Mouse (Mus musculus) heart, embryonic 16.5 days (tissue): ENCODE measurements around the gene Ptprg. TPM values are rescaled to one million over a fixed set of nuclear protein-coding genes. Genes with fewer than 3 reads are reported as not detected.
"Not testable (repeated sequence)": the region's sequence is repeated elsewhere in the genome, so short reads cannot be mapped to it uniquely, and the experiment has no call there.

Experiments used
- ATAC-seq: fragments of 200-750 bp; cut with Nextera tagmentation; replicated peaks from 2 replicates; pipeline ENCODE4 v1.8.0; 2017; ENCODE audit warnings: moderate number of reproducible peaks; ENCODE audit not compliant: insufficient read depth, low FRiP score; ENCODE audit errors: extremely low read depth
- H3K27ac ChIP-seq: fragments of 300-500 bp; sonication (generic); 2 replicates; pipeline ENCODE4 v1.5.1; 2014; ENCODE audit warnings: mild to moderate bottlenecking, low read length, control low read depth, moderate library complexity
- H3K27me3 ChIP-seq: fragments of 300-500 bp; sonication (generic); 2 replicates; pipeline ENCODE4 v1.6.1; 2014; ENCODE audit warnings: low read length, mixed read lengths; ENCODE audit not compliant: control insufficient read depth, insufficient read depth
- H3K36me3 ChIP-seq: fragments of 300-500 bp; sonication (generic); 2 replicates; pipeline ENCODE4 v1.6.1; 2014; ENCODE audit not compliant: control insufficient read depth, insufficient read depth
- H3K4me1 ChIP-seq: fragments of 300-500 bp; sonication (generic); 2 replicates; pipeline ENCODE4 v1.6.1; 2014; ENCODE audit warnings: low read length, mixed read lengths; ENCODE audit not compliant: control insufficient read depth, insufficient read depth
- H3K4me2 ChIP-seq: fragments of 300-500 bp; sonication (generic); 2 replicates; pipeline ENCODE4 v1.6.1; 2014; ENCODE audit warnings: low read depth, mild to moderate bottlenecking, control low read depth, low read length
- H3K4me3 ChIP-seq: fragments of 300-500 bp; sonication (generic); 2 replicates; pipeline ENCODE4 v1.5.1; 2014; ENCODE audit warnings: mild to moderate bottlenecking, control low read depth, low read length
- H3K9ac ChIP-seq: fragments of 300-500 bp; sonication (generic); 2 replicates; pipeline ENCODE4 v1.6.1; 2014; ENCODE audit warnings: low read length, control low read depth
- H3K9me3 ChIP-seq: fragments of 300-500 bp; sonication (generic); replicated peaks from 2 replicates; pipeline ENCODE4 v1.6.1; 2016; ENCODE audit warnings: low read length; ENCODE audit not compliant: control insufficient read depth
- WGBS: fragments of 180-500 bp; shearing (Covaris S2); extraction: QIAGEN DNeasy Blood & Tissue Kit; methylation state at CpG from one replicate; pipeline ENCODE4 v1.1.7; 2014; 5-methylcytosine and 5-hydroxymethylcytosine counted together
- polyA plus RNA-seq: library from polyadenylated mRNA; unstranded; fragments of >200 nt; fragmentation: Nextera tagmentation; extraction: Ambion mirVana; gene quantifications from 2 replicates; pipeline ENCODE4 v1.2.1, GENCODE M21; 2015

Gene Ptprg
- polyA plus RNA-seq, 1 experiment from 2014 or later, result 13.4 TPM

GRCm38 (mm10) chr14:11960269-11961121 is 407.2 kb downstream of the Ptprg start:
- ATAC-seq, result no peak
- Histone ChIP-seq H3K27me3 (no peaks in the 10 kb centered on the region), H3K9me3 (no peaks in the 10 kb centered on the region), H3K4me1 (peaks cover 8% of the 10 kb centered on the region; the same call in 1 of the 2 replicates), H3K27ac (no peak overlapping the region), H3K36me3 (no peaks in the 10 kb centered on the region), H3K9ac (no peak overlapping the region), H3K4me3 (no peak overlapping the region), H3K4me2 (no peak overlapping the region)
- WGBS, result 86% methylated on average over 15 of the region's 15 CpGs

- Histone ChIP-seq H3K27me3 (no peaks in the 10 kb centered on the region), H3K4me1 (no peaks in the 10 kb centered on the region; the same call in 1 of the 2 replicates), H3K4me2 (no peak overlapping the region), H3K27ac (no peak overlapping the region), H3K9ac (no peak overlapping the region), H3K4me3 (no peak overlapping the region), H3K36me3 (no peaks in the 10 kb centered on the region), H3K9me3 (no peaks in the 10 kb centered on the region)
- WGBS, result 85% methylated on average over 5 of the region's 5 CpGs
- ATAC-seq, result no peak
These were observed 408.8 kb downstream of the Ptprg start for GRCm38 (mm10) chr14:11962101-11962500.

GRCm38 (mm10) chr14:11962561-11962960 is 409.2 kb downstream of the Ptprg start:
- H3K9ac ChIP-seq, result no peak overlapping the region
- no peak for ATAC-seq
- no peak overlapping the region for H3K4me2 ChIP-seq
- H3K27ac ChIP-seq, result no peak overlapping the region
- H3K9me3 ChIP-seq, result no peaks in the 10 kb centered on the region
- no peaks in the 10 kb centered on the region; the same call in 1 of the 2 replicates for H3K4me1 ChIP-seq
- H3K4me3 ChIP-seq, result no peak overlapping the region
- no peaks in the 10 kb centered on the region for H3K36me3 ChIP-seq
- 77% methylated on average over 8 of the region's 8 CpGs for WGBS
- no peaks in the 10 kb centered on the region for H3K27me3 ChIP-seq

- H3K9me3 ChIP-seq, result no peaks in the 10 kb centered on the region
- no peak overlapping the region for H3K9ac ChIP-seq
- H3K36me3 ChIP-seq, result no peaks in the 10 kb centered on the region
- ATAC-seq, result no peak
- no peaks in the 10 kb centered on the region for H3K27me3 ChIP-seq
- H3K27ac ChIP-seq, result no peak overlapping the region
- WGBS, result 77% methylated on average over 10 of the region's 10 CpGs
- no peak overlapping the region for H3K4me3 ChIP-seq
- H3K4me1 ChIP-seq, result no peaks in the 10 kb centered on the region; the same call in 1 of the 2 replicates
- H3K4me2 ChIP-seq, result no peak overlapping the region
These were observed 410.5 kb downstream of the Ptprg start for GRCm38 (mm10) chr14:11963791-11964190.

GRCm38 (mm10) chr14:11964326-11964725 is 411.0 kb downstream of the Ptprg start:
- H3K36me3 ChIP-seq, H3K4me1 ChIP-seq, H3K9ac ChIP-seq, ATAC-seq, H3K9me3 ChIP-seq, H3K4me2 ChIP-seq, H3K27ac ChIP-seq, H3K27me3 ChIP-seq, H3K4me3 ChIP-seq: not testable (repeated sequence)
- WGBS, result 60% methylated on average over 1 of the region's 1 CpGs

GRCm38 (mm10) chr14:11965878-11966277 is 412.5 kb downstream of the Ptprg start:
- 70% methylated on average over 5 of the region's 5 CpGs for WGBS
- Histone ChIP-seq H3K27me3 (no peaks in the 10 kb centered on the region), H3K4me1 (no peaks in the 10 kb centered on the region; the same call in 1 of the 2 replicates), H3K9me3 (no peaks in the 10 kb centered on the region), H3K4me3 (no peak overlapping the region), H3K4me2 (no peak overlapping the region), H3K9ac (no peak overlapping the region), H3K36me3 (no peaks in the 10 kb centered on the region), H3K27ac (no peak overlapping the region)
- no peak for ATAC-seq

- 54% methylated on average over 4 of the region's 4 CpGs for WGBS
- no peak for ATAC-seq
- Histone ChIP-seq H3K4me2 (no peak overlapping the region), H3K4me3 (no peak overlapping the region), H3K27me3 (no peaks in the 10 kb centered on the region), H3K9me3 (no peaks in the 10 kb centered on the region), H3K9ac (no peak overlapping the region), H3K27ac (no peak overlapping the region), H3K4me1 (peaks cover 2% of the 10 kb centered on the region; the same call in 1 of the 2 replicates), H3K36me3 (no peaks in the 10 kb centered on the region)
These were observed 428.4 kb downstream of the Ptprg start for GRCm38 (mm10) chr14:11981764-11982163.

- WGBS, result 79% methylated on average over 9 of the region's 9 CpGs
- no peak overlapping the region for H3K4me3 ChIP-seq
- H3K9ac ChIP-seq, result no peak overlapping the region
- H3K4me2 ChIP-seq, result no peak overlapping the region
- no peaks in the 10 kb centered on the region for H3K36me3 ChIP-seq
- H3K27me3 ChIP-seq, result no peaks in the 10 kb centered on the region
- H3K9me3 ChIP-seq, result no peaks in the 10 kb centered on the region
- H3K27ac ChIP-seq, result no peak overlapping the region
- H3K4me1 ChIP-seq, result peaks cover 2% of the 10 kb centered on the region; the same call in 1 of the 2 replicates
- no peak for ATAC-seq
These were observed 429.7 kb downstream of the Ptprg start for GRCm38 (mm10) chr14:11983031-11983430.

- ATAC-seq, result peak; percentile 52; the same call in 1 of the 2 replicates
- Histone ChIP-seq H3K36me3 (no peaks in the 10 kb centered on the region), H3K4me3 (no peak overlapping the region), H3K9me3 (no peaks in the 10 kb centered on the region), H3K9ac (no peak overlapping the region), H3K27me3 (no peaks in the 10 kb centered on the region), H3K4me1 (peaks cover 2% of the 10 kb centered on the region; the same call in 1 of the 2 replicates), H3K27ac (no peak overlapping the region), H3K4me2 (no peak overlapping the region)
- WGBS, result 30% methylated on average over 3 of the region's 3 CpGs
These were observed 430.8 kb downstream of the Ptprg start for GRCm38 (mm10) chr14:11984086-11984485.
